Mouse (Mus musculus) intestine, embryonic 16.5 days (tissue): ENCODE results near the gene Mad1l1. TPM values are rescaled to one million over a fixed set of nuclear protein-coding genes. Genes with fewer than 3 reads are reported as not detected.

ENCODE experiments used
- ATAC-seq: fragments of 200-750 bp; cut with Nextera tagmentation; 2 replicates; pipeline ENCODE4 v1.8.0; 2017; ENCODE audit warnings: moderate TSS enrichment, moderate library complexity
- H3K27ac ChIP-seq: fragments of 300-500 bp; sonication (generic); 2 replicates; pipeline ENCODE4 v1.5.1; 2014; ENCODE audit warnings: mild to moderate bottlenecking, low read length
- H3K27me3 ChIP-seq: fragments of 300-500 bp; sonication (generic); replicated peaks from 2 replicates; pipeline ENCODE4 v1.6.1; 2014; ENCODE audit warnings: low read length, control low read depth, mixed read lengths; ENCODE audit not compliant: control insufficient read depth, insufficient read depth
- H3K36me3 ChIP-seq: fragments of 300-500 bp; sonication (generic); 2 replicates; pipeline ENCODE4 v1.6.1; 2014; ENCODE audit warnings: low read length, control low read depth; ENCODE audit not compliant: control insufficient read depth, insufficient read depth
- H3K4me1 ChIP-seq: fragments of 300-500 bp; sonication (generic); 2 replicates; pipeline ENCODE4 v1.6.1; 2014; ENCODE audit warnings: low read length, control low read depth, mixed read lengths; ENCODE audit not compliant: control insufficient read depth, insufficient read depth
- H3K4me2 ChIP-seq: fragments of 300-500 bp; sonication (generic); 2 replicates; pipeline ENCODE4 v1.6.1; 2014; ENCODE audit warnings: low read depth, low read length, control low read depth
- H3K4me3 ChIP-seq: fragments of 300-500 bp; sonication (generic); 2 replicates; pipeline ENCODE4 v1.5.1; 2014; ENCODE audit warnings: mild to moderate bottlenecking, low read length
- H3K9ac ChIP-seq: fragments of 300-500 bp; sonication (generic); 2 replicates; pipeline ENCODE4 v1.6.1; 2014; ENCODE audit warnings: low read depth, low read length
- H3K9me3 ChIP-seq: fragments of 300-500 bp; sonication (generic); 2 replicates; pipeline ENCODE4 v1.6.1; 2016; ENCODE audit warnings: low read length, control low read depth; ENCODE audit not compliant: control insufficient read depth
- WGBS: fragments of 180-500 bp; shearing (Covaris S2); extraction: QIAGEN DNeasy Blood & Tissue Kit; methylation state at CpG from one replicate; pipeline ENCODE4 v1.1.7; 2014; 5-methylcytosine and 5-hydroxymethylcytosine counted together
- polyA plus RNA-seq: library from polyadenylated mRNA; unstranded; fragments of >200 nt; fragmentation: Nextera tagmentation; extraction: Ambion mirVana; gene quantifications from 2 replicates; pipeline ENCODE4 v1.2.1, GENCODE M21; 2015

Mad1l1 gene
- polyA plus RNA-seq, 1 experiment from 2014 or later: 34.1 TPM

- 90% methylated on average over 5 of the region's 5 CpGs for WGBS
- no peak overlapping the region for H3K9ac ChIP-seq
- no peaks in the 10 kb centered on the region for H3K27me3 ChIP-seq
- no peak overlapping the region for H3K4me3 ChIP-seq
- no peaks in the 10 kb centered on the region for H3K36me3 ChIP-seq
- no peak overlapping the region for H3K27ac ChIP-seq
- no peaks in the 10 kb centered on the region for H3K9me3 ChIP-seq
- H3K4me1 ChIP-seq: peaks cover 19% of the 10 kb centered on the region
- no peak overlapping the region for H3K4me2 ChIP-seq
- ATAC-seq: no peak
These were observed 117.3 kb downstream of the Mad1l1 start for GRCm38 (mm10) chr5:140204037-140204436.

- WGBS: 72% methylated on average over 2 of the region's 2 CpGs
- Histone ChIP-seq H3K36me3 (no peaks in the 10 kb centered on the region), H3K4me1 (peaks cover 8% of the 10 kb centered on the region), H3K27ac (no peak overlapping the region), H3K4me3 (no peak overlapping the region), H3K4me2 (no peak overlapping the region), H3K27me3 (no peaks in the 10 kb centered on the region), H3K9me3 (no peaks in the 10 kb centered on the region), H3K9ac (no peak overlapping the region)
- no peak for ATAC-seq
These were observed 118.9 kb downstream of the Mad1l1 start for GRCm38 (mm10) chr5:140202451-140202850.

- Histone ChIP-seq H3K27ac (no peak overlapping the region), H3K4me1 (no peaks in the 10 kb centered on the region), H3K4me2 (no peak overlapping the region), H3K9me3 (no peaks in the 10 kb centered on the region), H3K36me3 (no peaks in the 10 kb centered on the region), H3K9ac (no peak overlapping the region), H3K4me3 (no peak overlapping the region), H3K27me3 (no peaks in the 10 kb centered on the region)
- ATAC-seq: no peak
- 90% methylated on average over 5 of the region's 5 CpGs for WGBS
These were observed 119.8 kb downstream of the Mad1l1 start for GRCm38 (mm10) chr5:140201566-140201965.

- Histone ChIP-seq H3K9ac (no peak overlapping the region), H3K4me1 (no peaks in the 10 kb centered on the region), H3K27me3 (no peaks in the 10 kb centered on the region), H3K27ac (no peak overlapping the region), H3K9me3 (no peaks in the 10 kb centered on the region), H3K4me2 (no peak overlapping the region), H3K4me3 (no peak overlapping the region), H3K36me3 (no peaks in the 10 kb centered on the region)
- no peak for ATAC-seq
- WGBS: 73% methylated on average over 1 of the region's 1 CpGs
These were observed 120.2 kb downstream of the Mad1l1 start for GRCm38 (mm10) chr5:140201109-140201508.

- no peak for ATAC-seq
These were observed 123.6 kb downstream of the Mad1l1 start for GRCm38 (mm10) chr5:140197705-140198104.

GRCm38 (mm10) chr5:140196446-140196845 lies 124.9 kb downstream of the Mad1l1 start:
- Histone ChIP-seq H3K27ac (no peak overlapping the region), H3K27me3 (no peaks in the 10 kb centered on the region), H3K4me3 (no peak overlapping the region), H3K9me3 (no peaks in the 10 kb centered on the region), H3K4me1 (no peaks in the 10 kb centered on the region), H3K4me2 (no peak overlapping the region), H3K9ac (no peak overlapping the region), H3K36me3 (0 out of 2 replicates have a peak, but pooled peaks cover 3% of the 10 kb centered on the region)
- WGBS: 91% methylated on average over 3 of the region's 3 CpGs
- ATAC-seq: no peak

More at GRCm38 (mm10) chr5:140197705-140198104, 123.6 kb downstream of the Mad1l1 start:
- no peak overlapping the region for H3K4me2 ChIP-seq
- H3K4me1 ChIP-seq: no peaks in the 10 kb centered on the region
- H3K27ac ChIP-seq: no peak overlapping the region
- no peaks in the 10 kb centered on the region for H3K27me3 ChIP-seq
- H3K9me3 ChIP-seq: no peaks in the 10 kb centered on the region
- 25% methylated on average over 4 of the region's 4 CpGs for WGBS
- H3K4me3 ChIP-seq: no peak overlapping the region
- H3K9ac ChIP-seq: no peak overlapping the region
- 0 out of 2 replicates have a peak, but pooled peaks cover under 1% of the 10 kb centered on the region for H3K36me3 ChIP-seq

- Histone ChIP-seq H3K4me1 (no peaks in the 10 kb centered on the region), H3K4me2 (no peak overlapping the region), H3K36me3 (0 out of 2 replicates have a peak, but pooled peaks cover 3% of the 10 kb centered on the region), H3K9ac (no peak overlapping the region), H3K27me3 (no peaks in the 10 kb centered on the region), H3K4me3 (no peak overlapping the region), H3K27ac (no peak overlapping the region), H3K9me3 (no peaks in the 10 kb centered on the region)
- WGBS: 77% methylated on average over 11 of the region's 11 CpGs
- no peak for ATAC-seq
These were observed 127.2 kb downstream of the Mad1l1 start for GRCm38 (mm10) chr5:140194173-140194572.

GRCm38 (mm10) chr5:140191539-140191938 lies 129.8 kb downstream of the Mad1l1 start:
- Histone ChIP-seq H3K27me3 (no peaks in the 10 kb centered on the region), H3K4me3 (no peak overlapping the region), H3K9ac (no peak overlapping the region), H3K27ac (no peak overlapping the region), H3K4me2 (no peak overlapping the region), H3K9me3 (no peaks in the 10 kb centered on the region), H3K4me1 (no peaks in the 10 kb centered on the region), H3K36me3 (0 out of 2 replicates have a peak, but pooled peaks cover 3% of the 10 kb centered on the region)
- 84% methylated on average over 4 of the region's 4 CpGs for WGBS
- no peak for ATAC-seq

GRCm38 (mm10) chr5:140186351-140186750 lies 135.0 kb downstream of the Mad1l1 start:
- H3K36me3 ChIP-seq: no peaks in the 10 kb centered on the region
- no peak overlapping the region for H3K4me3 ChIP-seq
- ATAC-seq: no peak
- WGBS: 88% methylated on average over 4 of the region's 4 CpGs
- H3K27ac ChIP-seq: no peak overlapping the region
- H3K4me1 ChIP-seq: no peaks in the 10 kb centered on the region
- H3K4me2 ChIP-seq: no peak overlapping the region
- H3K9me3 ChIP-seq: no peaks in the 10 kb centered on the region
- H3K9ac ChIP-seq: no peak overlapping the region
- H3K27me3 ChIP-seq: no peaks in the 10 kb centered on the region

- Histone ChIP-seq H3K27me3 (no peaks in the 10 kb centered on the region), H3K9me3 (no peaks in the 10 kb centered on the region), H3K4me1 (no peaks in the 10 kb centered on the region), H3K9ac (no peak overlapping the region), H3K4me3 (no peak overlapping the region), H3K36me3 (no peaks in the 10 kb centered on the region), H3K4me2 (no peak overlapping the region), H3K27ac (no peak overlapping the region)
- 93% methylated on average over 6 of the region's 6 CpGs for WGBS
- ATAC-seq: no peak
These were observed 135.6 kb downstream of the Mad1l1 start for GRCm38 (mm10) chr5:140185757-140186156.
